Mouse (Mus musculus): ENCODE results near the gene Gm765.

GRCm38 (mm10) chr6:98355271-98355670, 12.7 kb upstream of the Gm765 start:
- TF ChIP-seq CTCF (IDR thresholded peaks at IDR 0.05; ENCODE audit: control insufficient read depth, insufficient read depth, insufficient replicate concordance, low read depth, low read length) (no peak), POLR2A (IDR thresholded peaks at IDR 0.05; ENCODE audit: control insufficient read depth, low read depth, low read length) (no peak)
